Mouse (Mus musculus) neural tube, embryonic 12.5 days (tissue): ENCODE results near the gene Usp24. TPM values are rescaled to one million over a fixed set of nuclear protein-coding genes. Genes with fewer than 3 reads are reported as not detected.
"Not testable (repeated sequence)": the region's sequence is repeated elsewhere in the genome, so short reads cannot be mapped to it uniquely, and the experiment has no call there.

Experiments
- ATAC-seq: fragments of 200-750 bp; cut with Nextera tagmentation; 2 replicates; pipeline ENCODE4 v1.8.0; 2017; ENCODE audit warnings: low read depth, mild to moderate bottlenecking, moderate TSS enrichment, moderate library complexity; ENCODE audit not compliant: low FRiP score
- H3K27ac ChIP-seq: fragments of 300-500 bp; sonication (generic); 2 replicates; pipeline ENCODE4 v1.5.1; 2016
- H3K27me3 ChIP-seq: fragments of 300-500 bp; sonication (generic); replicated peaks from 2 replicates; pipeline ENCODE4 v1.6.1; 2016; ENCODE audit warnings: mild to moderate bottlenecking
- H3K36me3 ChIP-seq: fragments of 300-500 bp; sonication (generic); 2 replicates; pipeline ENCODE4 v1.6.1; 2016; ENCODE audit warnings: mild to moderate bottlenecking
- H3K4me1 ChIP-seq: fragments of 300-500 bp; sonication (generic); 2 replicates; pipeline ENCODE4 v1.6.1; 2016
- H3K4me2 ChIP-seq: fragments of 300-500 bp; sonication (generic); replicated peaks from 2 replicates; pipeline ENCODE4 v1.6.1; 2016; ENCODE audit warnings: mild to moderate bottlenecking
- H3K4me3 ChIP-seq: fragments of 300-500 bp; sonication (generic); 2 replicates; pipeline ENCODE4 v1.5.1; 2016
- H3K9ac ChIP-seq: fragments of 300-500 bp; sonication (generic); 2 replicates; pipeline ENCODE4 v1.6.1; 2016; ENCODE audit warnings: mild to moderate bottlenecking
- H3K9me3 ChIP-seq: fragments of 300-500 bp; sonication (generic); 2 replicates; pipeline ENCODE4 v1.6.1; 2016; ENCODE audit warnings: mild to moderate bottlenecking
- WGBS: fragments of 180-500 bp; shearing (Covaris S2); methylation state at CpG from one replicate; pipeline ENCODE4 v1.1.7; 2016; 5-methylcytosine and 5-hydroxymethylcytosine counted together
- polyA plus RNA-seq: library from polyadenylated mRNA; unstranded; fragments of >200 nt; fragmentation: Nextera tagmentation; extraction: Ambion mirVana; gene quantifications from 2 replicates; pipeline ENCODE4 v1.2.1, GENCODE M21; 2016

The Usp24 gene
- polyA plus RNA-seq, 1 experiment from 2014 or later = 10.2 TPM

- H3K27me3 ChIP-seq = no peaks in the 10 kb centered on the region
- ATAC-seq = no peak
- 94% methylated on average over 5 of the region's 5 CpGs for WGBS
Observed at GRCm38 (mm10) chr4:106327436-106327835, 11.4 kb downstream of the Usp24 start.

GRCm38 (mm10) chr4:106328704-106329103, 12.7 kb downstream of the Usp24 start:
- Histone ChIP-seq H3K27me3 (no peaks in the 10 kb centered on the region), H3K9ac (no peak overlapping the region), H3K4me3 (no peak overlapping the region), H3K27ac (no peak overlapping the region), H3K36me3 (no peaks in the 10 kb centered on the region), H3K4me1 (no peaks in the 10 kb centered on the region), H3K9me3 (no peaks in the 10 kb centered on the region), H3K4me2 (no peak overlapping the region)
- 93% methylated on average over 4 of the region's 4 CpGs for WGBS
- no peak for ATAC-seq

More at GRCm38 (mm10) chr4:106327436-106327835, 11.4 kb downstream of the Usp24 start:
- Histone ChIP-seq H3K4me3 (no peak overlapping the region), H3K36me3 (no peaks in the 10 kb centered on the region), H3K9me3 (no peaks in the 10 kb centered on the region), H3K4me2 (no peak overlapping the region), H3K4me1 (no peaks in the 10 kb centered on the region), H3K27ac (no peak overlapping the region), H3K9ac (no peak overlapping the region)

- not testable (repeated sequence) for H3K4me3 ChIP-seq, H3K36me3 ChIP-seq, H3K4me2 ChIP-seq, H3K27ac ChIP-seq, H3K9me3 ChIP-seq, ATAC-seq, H3K9ac ChIP-seq, H3K4me1 ChIP-seq, H3K27me3 ChIP-seq
- WGBS = 91% methylated on average over 6 of the region's 6 CpGs
Observed at GRCm38 (mm10) chr4:106329171-106329570, 13.2 kb downstream of the Usp24 start.

GRCm38 (mm10) chr4:106330371-106330819, 14.4 kb downstream of the Usp24 start:
- no peaks in the 10 kb centered on the region for H3K36me3 ChIP-seq
- no peak overlapping the region for H3K4me2 ChIP-seq
- no peaks in the 10 kb centered on the region for H3K27me3 ChIP-seq
- no peaks in the 10 kb centered on the region for H3K9me3 ChIP-seq
- no peak overlapping the region for H3K4me3 ChIP-seq
- ATAC-seq = no peak
- no peak overlapping the region for H3K27ac ChIP-seq
- WGBS = 86% methylated on average over 5 of the region's 5 CpGs
- no peaks in the 10 kb centered on the region for H3K4me1 ChIP-seq
- H3K9ac ChIP-seq = no peak overlapping the region

DNA sequence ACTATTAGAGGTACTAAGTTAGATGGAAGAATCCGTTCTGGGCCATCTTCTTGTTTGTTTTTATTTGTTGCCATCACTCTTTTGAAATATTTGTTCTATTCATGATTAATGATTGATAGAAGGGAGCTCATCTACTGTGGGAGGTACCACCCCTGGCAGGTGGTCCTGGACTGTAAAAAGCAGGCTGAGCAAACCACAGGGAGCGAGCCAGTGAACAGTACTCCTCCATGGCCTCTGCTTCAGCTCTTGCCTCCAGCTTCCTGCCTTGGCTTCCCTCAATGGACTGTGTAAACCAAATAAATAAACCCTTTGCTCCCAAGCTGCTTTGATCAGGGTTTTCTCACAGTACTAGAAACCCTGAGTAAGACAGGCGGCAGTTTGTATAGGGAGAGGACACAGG, 17.1 kb downstream of the Usp24 start:
- WGBS = 78% methylated on average over 3 of the region's 3 CpGs
- Histone ChIP-seq H3K4me1 (no peaks in the 10 kb centered on the region), H3K9me3 (no peaks in the 10 kb centered on the region), H3K4me2 (no peak overlapping the region), H3K9ac (no peak overlapping the region), H3K36me3 (no peaks in the 10 kb centered on the region), H3K27me3 (no peaks in the 10 kb centered on the region), H3K27ac (no peak overlapping the region), H3K4me3 (no peak overlapping the region)
- ATAC-seq = no peak

DNA sequence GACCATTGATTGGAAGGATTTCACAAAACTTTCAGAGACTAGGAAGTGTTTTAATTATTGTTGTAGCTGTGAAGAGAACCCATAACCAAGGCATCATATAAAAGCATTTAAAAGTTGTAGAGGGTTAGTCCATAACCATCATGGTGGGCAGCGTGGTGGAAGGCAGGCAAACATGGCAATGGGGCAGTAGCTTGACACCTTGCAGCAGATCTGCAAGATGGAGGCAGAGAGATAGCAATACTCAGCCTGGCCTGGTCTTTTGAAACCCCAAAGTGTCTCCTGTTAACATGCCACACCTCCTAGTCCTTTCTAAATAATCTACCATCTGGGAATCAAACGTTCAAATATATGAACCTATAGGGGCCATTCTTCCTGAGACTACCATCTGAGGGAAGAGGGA, 17.6 kb downstream of the Usp24 start:
- H3K4me2 ChIP-seq = no peak overlapping the region
- no peaks in the 10 kb centered on the region for H3K9me3 ChIP-seq
- H3K4me3 ChIP-seq = no peak overlapping the region
- no peak for ATAC-seq
- no peaks in the 10 kb centered on the region for H3K4me1 ChIP-seq
- H3K36me3 ChIP-seq = no peaks in the 10 kb centered on the region
- no peaks in the 10 kb centered on the region for H3K27me3 ChIP-seq
- no peak overlapping the region for H3K27ac ChIP-seq
- 83% methylated on average over 2 of the region's 2 CpGs for WGBS
- H3K9ac ChIP-seq = no peak overlapping the region

DNA sequence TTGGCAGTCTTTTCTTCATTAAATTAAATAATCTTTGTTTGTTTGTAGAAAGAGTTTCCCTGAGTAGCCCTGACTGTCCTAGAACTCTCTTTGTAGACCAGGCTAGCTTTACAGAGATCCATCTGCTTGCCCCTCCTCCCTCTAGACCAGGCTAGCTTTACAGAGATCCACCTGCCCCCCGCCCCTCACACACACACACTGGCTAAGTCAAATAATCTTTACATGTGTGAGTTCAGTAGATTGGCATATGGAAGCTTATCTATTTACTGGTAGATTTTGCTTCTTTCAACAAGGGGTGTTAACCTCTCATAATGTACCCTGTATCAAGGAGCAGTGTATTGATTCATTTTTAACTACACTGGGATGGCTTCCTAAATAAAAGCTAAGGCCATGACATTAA, 19.8 kb downstream of the Usp24 start:
- no peaks in the 10 kb centered on the region for H3K27me3 ChIP-seq
- H3K9ac ChIP-seq = no peak overlapping the region
- 94% methylated on average over 1 of the region's 1 CpGs for WGBS
- ATAC-seq = no peak
- no peaks in the 10 kb centered on the region for H3K36me3 ChIP-seq
- no peaks in the 10 kb centered on the region for H3K4me1 ChIP-seq
- H3K4me3 ChIP-seq = no peak overlapping the region
- H3K27ac ChIP-seq = no peak overlapping the region
- no peaks in the 10 kb centered on the region for H3K9me3 ChIP-seq
- H3K4me2 ChIP-seq = no peak overlapping the region

- Histone ChIP-seq H3K4me2 (no peak overlapping the region), H3K9me3 (no peaks in the 10 kb centered on the region), H3K9ac (no peak overlapping the region), H3K36me3 (peaks cover 26% of the 10 kb centered on the region; the same call in 1 of the 2 replicates), H3K4me3 (no peak overlapping the region), H3K4me1 (no peaks in the 10 kb centered on the region), H3K27ac (no peak overlapping the region), H3K27me3 (no peaks in the 10 kb centered on the region)
- 95% methylated on average over 1 of the region's 1 CpGs for WGBS
- ATAC-seq = no peak
Observed at GRCm38 (mm10) chr4:106347664-106348063, 31.7 kb downstream of the Usp24 start.

DNA sequence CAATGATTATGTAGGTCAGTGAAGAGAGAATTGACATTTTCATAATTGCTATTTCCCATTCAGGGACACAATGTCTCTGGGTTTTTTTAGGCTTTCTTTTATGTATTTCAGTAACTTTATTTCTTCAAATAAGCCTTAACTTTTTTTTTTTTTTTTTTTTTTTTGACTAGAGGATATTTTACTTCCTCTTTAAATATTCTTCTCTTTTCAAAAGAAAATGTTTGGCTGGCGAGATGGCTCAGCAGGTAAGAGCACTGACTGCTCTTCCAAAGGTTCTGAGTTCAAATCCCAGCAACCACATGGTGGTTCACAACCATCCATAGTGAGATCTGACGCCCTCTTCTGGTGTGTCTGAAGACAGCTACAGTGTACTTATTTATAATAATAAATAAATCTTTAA, 39.0 kb downstream of the Usp24 start:
- ATAC-seq, H3K27ac ChIP-seq, H3K4me2 ChIP-seq, H3K9ac ChIP-seq, H3K4me1 ChIP-seq, H3K4me3 ChIP-seq, H3K9me3 ChIP-seq, H3K27me3 ChIP-seq: not testable (repeated sequence)
- H3K36me3 ChIP-seq = peaks cover 31% of the 10 kb centered on the region
- 84% methylated on average over 2 of the region's 2 CpGs for WGBS

DNA sequence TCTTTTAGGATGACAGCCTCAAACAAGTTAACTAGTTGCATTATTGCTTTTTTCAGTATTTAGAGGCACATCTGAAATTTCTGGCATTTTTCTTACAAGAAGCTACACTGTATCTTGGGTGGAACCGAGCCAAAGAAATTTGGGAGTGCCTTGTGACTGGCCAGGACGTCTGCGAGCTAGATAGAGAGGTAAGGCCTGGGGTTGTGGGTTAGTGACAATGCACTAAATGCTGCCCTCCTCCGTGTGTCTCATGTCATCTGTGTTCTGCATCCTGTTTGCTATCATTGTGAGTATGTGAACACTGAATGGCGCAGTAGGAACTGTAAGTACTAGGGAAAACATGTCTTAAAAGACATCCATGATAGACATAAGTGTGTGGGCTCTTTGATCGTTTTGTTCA, 54.0 kb downstream of the Usp24 start:
- H3K4me2 ChIP-seq = no peak overlapping the region
- no peaks in the 10 kb centered on the region for H3K4me1 ChIP-seq
- ATAC-seq = no peak
- H3K27me3 ChIP-seq = no peaks in the 10 kb centered on the region
- 92% methylated on average over 6 of the region's 6 CpGs for WGBS
- H3K9ac ChIP-seq = no peak overlapping the region
- no peak overlapping the region for H3K4me3 ChIP-seq
- H3K27ac ChIP-seq = no peak overlapping the region
- peaks cover 29% of the 10 kb centered on the region for H3K36me3 ChIP-seq
- H3K9me3 ChIP-seq = no peaks in the 10 kb centered on the region

- peaks cover 56% of the 10 kb centered on the region for H3K36me3 ChIP-seq
- no peak overlapping the region for H3K9ac ChIP-seq
- no peak for ATAC-seq
- WGBS = 76% methylated on average over 1 of the region's 1 CpGs
- peaks cover 11% of the 10 kb centered on the region for H3K4me1 ChIP-seq
- no peak overlapping the region for H3K4me2 ChIP-seq
- no peaks in the 10 kb centered on the region for H3K27me3 ChIP-seq
- no peaks in the 10 kb centered on the region for H3K9me3 ChIP-seq
- no peak overlapping the region for H3K27ac ChIP-seq
- H3K4me3 ChIP-seq = no peak overlapping the region
Observed at GRCm38 (mm10) chr4:106375857-106376256, 59.8 kb downstream of the Usp24 start.

GRCm38 (mm10) chr4:106378839-106379572, 63.0 kb downstream of the Usp24 start:
- WGBS = 46% methylated on average over 14 of the region's 14 CpGs
- ATAC-seq = no peak
- H3K4me1 ChIP-seq = peaks cover 11% of the 10 kb centered on the region
- no peak overlapping the region for H3K4me2 ChIP-seq
- no peaks in the 10 kb centered on the region for H3K27me3 ChIP-seq
- H3K36me3 ChIP-seq = peaks cover 56% of the 10 kb centered on the region
- H3K4me3 ChIP-seq = no peak overlapping the region
- H3K9ac ChIP-seq = no peak overlapping the region
- H3K27ac ChIP-seq = no peak overlapping the region
- no peaks in the 10 kb centered on the region for H3K9me3 ChIP-seq

GRCm38 (mm10) chr4:106381131-106381530, 65.1 kb downstream of the Usp24 start:
- Histone ChIP-seq H3K9ac (no peak overlapping the region), H3K4me2 (no peak overlapping the region), H3K27ac (no peak overlapping the region), H3K4me3 (no peak overlapping the region), H3K4me1 (peaks cover 11% of the 10 kb centered on the region), H3K36me3 (peaks cover 63% of the 10 kb centered on the region), H3K27me3 (no peaks in the 10 kb centered on the region), H3K9me3 (no peaks in the 10 kb centered on the region)
- ATAC-seq = no peak
- WGBS = 78% methylated on average over 5 of the region's 5 CpGs
